Mouse (Mus musculus) adrenal gland, postnatal 36 days (tissue): ENCODE results near the gene Ccdc57. TPM values are rescaled to one million over a fixed set of nuclear protein-coding genes. Genes with fewer than 3 reads are reported as not detected.

Source experiments
- DNase-seq, 2 experiments: peaks; one replicate each; pipeline ENCODE4 v3.0.0; 2021; ENCODE audit warnings: mixed read lengths in 1 of 2
- total RNA-seq, 2 experiments: library from RNA; stranded (reverse); gene quantifications; 2 replicates each; pipeline ENCODE4 v1.2.3; 2021

The Ccdc57 gene
- total RNA-seq, 2 experiments from 2014 or later, result 10.6 to 22.0 TPM

GRCm38 (mm10) chr11:120951731-120952730 is 19.4 kb upstream of the Ccdc57 start:
- no peak for DNase-seq

- DNase-seq, result no peak
These were observed 18.6 kb upstream of the Ccdc57 start for GRCm38 (mm10) chr11:120951237-120951636.

GRCm38 (mm10) chr11:120950281-120951202 is 17.9 kb upstream of the Ccdc57 start:
- peak; percentile 89 to 93 for DNase-seq

- DNase-seq, result no peak
These were observed 17.2 kb upstream of the Ccdc57 start for GRCm38 (mm10) chr11:120949863-120950262.

- peak in 1 of 2 experiments; percentile 60 for DNase-seq
These were observed 16.5 kb upstream of the Ccdc57 start for GRCm38 (mm10) chr11:120948861-120949851.

- no peak for DNase-seq
These were observed 15.7 kb upstream of the Ccdc57 start, which contains the start of gene Slc16a3 for GRCm38 (mm10) chr11:120948328-120948727. Gene Slc16a3, plus strand, starts transcription at chr11:120948480.

GRCm38 (mm10) chr11:120945926-120946325 is 13.3 kb upstream of the Ccdc57 start:
- DNase-seq, result no peak

GRCm38 (mm10) chr11:120945266-120945665 is 12.6 kb upstream of the Ccdc57 start:
- DNase-seq, result no peak

- DNase-seq, result no peak
These were observed 8.3 kb upstream of the Ccdc57 start for GRCm38 (mm10) chr11:120940959-120941358.

- no peak for DNase-seq
These were observed 7.2 kb upstream of the Ccdc57 start for GRCm38 (mm10) chr11:120939712-120940341.

GRCm38 (mm10) chr11:120938795-120939194 is 6.1 kb upstream of the Ccdc57 start:
- no peak for DNase-seq

- no peak for DNase-seq
These were observed 5.3 kb upstream of the Ccdc57 start for GRCm38 (mm10) chr11:120937976-120938375.

- DNase-seq, result no peak
These were observed 1.2 kb downstream of the Ccdc57 start for GRCm38 (mm10) chr11:120931479-120931878.

- DNase-seq, result no peak
These were observed 4.2 kb downstream of the Ccdc57 start for GRCm38 (mm10) chr11:120928468-120928867.

- DNase-seq, result no peak
These were observed 10.1 kb downstream of the Ccdc57 start for GRCm38 (mm10) chr11:120922528-120922927.

- DNase-seq, result no peak
These were observed 14.9 kb downstream of the Ccdc57 start for GRCm38 (mm10) chr11:120917756-120918155.

- no peak for DNase-seq
These were observed 16.2 kb downstream of the Ccdc57 start for GRCm38 (mm10) chr11:120916477-120916876.

- DNase-seq, result no peak
These were observed 18.9 kb downstream of the Ccdc57 start for GRCm38 (mm10) chr11:120913796-120914195.

GRCm38 (mm10) chr11:120905430-120905873 is 27.2 kb downstream of the Ccdc57 start:
- DNase-seq, result peak; percentile 79 to 89

GRCm38 (mm10) chr11:120904561-120904960 is 28.1 kb downstream of the Ccdc57 start:
- no peak for DNase-seq
